Mouse (Mus musculus) gastrocnemius, adult 2 months (tissue): ENCODE measurements at regions not wholly inside any gene's neighbourhood (a gene's known extent, or its start where the extent isn't known, plus 50 kb on each side); places are given as distances from the start of the nearest gene placed in this dataset.

Experiments
- DNase-seq: peaks from one replicate; pipeline ENCODE4 v3.0.0; 2022
- H3K27ac ChIP-seq: fragments of 200-600 bp; 2 replicates; pipeline ENCODE4 v1.8.1; 2022; ENCODE audit warnings: mild to moderate bottlenecking
- H3K4me3 ChIP-seq: fragments of 200-600 bp; 2 replicates; pipeline ENCODE4 v1.8.1; 2022; ENCODE audit warnings: mild to moderate bottlenecking, moderate library complexity
- CTCF ChIP-seq: fragments of 200-600 bp; IDR thresholded peaks from 2 replicates; pipeline ENCODE4 v1.8.1; 2022; ENCODE audit warnings: antibody characterized with exemption, mild to moderate bottlenecking, moderate library complexity
- intact Hi-C: fragments of 180-260 bp; cut with DNase I; formaldehyde crosslinking; loops from one replicate; pipeline ENCODE4 v1.15.1; 2025

GRCm38 (mm10) chr9:32924333-32924886 lies 288.4 kb downstream of the Ets1 start:
- intact Hi-C loops: no loop called here
- no peak overlapping the region for H3K4me3 ChIP-seq
- DNase-seq: no peak
- no peak for TF ChIP-seq CTCF
- H3K27ac ChIP-seq: no peak overlapping the region; the same call in 1 of the 2 replicates

GRCm38 (mm10) chr9:32925036-32925435 lies 289.0 kb downstream of the Ets1 start:
- Histone ChIP-seq H3K4me3 (no peak overlapping the region), H3K27ac (peak overlapping the region; percentile 63; the same call in 1 of the 2 replicates)
- no peak for DNase-seq
- TF ChIP-seq CTCF: no peak
- intact Hi-C loops: no loop called here

- no peak for TF ChIP-seq CTCF
- DNase-seq: no peak
- no peak overlapping the region for H3K4me3 ChIP-seq
- intact Hi-C loops: no loop called here
- peak overlapping the region; percentile 63 for H3K27ac ChIP-seq
Observed at GRCm38 (mm10) chr9:32925720-32926595, 289.9 kb downstream of the Ets1 start.

- intact Hi-C loops: no loop called here
- no peak for TF ChIP-seq CTCF
- no peak for DNase-seq
- Histone ChIP-seq H3K27ac (no peak overlapping the region), H3K4me3 (no peak overlapping the region)
Observed at GRCm38 (mm10) chr9:32927656-32928055, 291.6 kb downstream of the Ets1 start.

GRCm38 (mm10) chr9:32928289-32929000 lies 292.4 kb downstream of the Ets1 start:
- DNase-seq: no peak
- TF ChIP-seq CTCF: no peak
- Histone ChIP-seq H3K27ac (no peak overlapping the region), H3K4me3 (no peak overlapping the region)
- intact Hi-C loops: no loop called here

- Histone ChIP-seq H3K4me3 (no peak overlapping the region), H3K27ac (no peak overlapping the region)
- no peak for DNase-seq
- TF ChIP-seq CTCF: no peak
- intact Hi-C loops: no loop called here
Observed at GRCm38 (mm10) chr9:32929331-32929730, 293.3 kb downstream of the Ets1 start.

GRCm38 (mm10) chr9:32929826-32930225 lies 293.8 kb downstream of the Ets1 start:
- no peak for TF ChIP-seq CTCF
- Histone ChIP-seq H3K4me3 (no peak overlapping the region), H3K27ac (no peak overlapping the region)
- intact Hi-C loops: loop anchor here (10.0 kb wide), 1 partner anchor 95 kb away; no protein-coding TSS in a partner anchor
- DNase-seq: no peak

- intact Hi-C loops: loop anchor here (10.0 kb wide), 1 partner anchor 97 kb away; no protein-coding TSS in a partner anchor
- no peak for TF ChIP-seq CTCF
- Histone ChIP-seq H3K4me3 (no peak overlapping the region), H3K27ac (peak overlapping the region; percentile 76)
- DNase-seq: no peak
Observed at GRCm38 (mm10) chr9:32931266-32932005, 295.4 kb downstream of the Ets1 start.

GRCm38 (mm10) chr9:32933237-32934071 lies 297.4 kb downstream of the Ets1 start:
- no peak overlapping the region for H3K4me3 ChIP-seq
- peak; percentile 41 for DNase-seq
- TF ChIP-seq CTCF: no peak
- peak overlapping the region; percentile 82 for H3K27ac ChIP-seq
- intact Hi-C loops: loop anchor here (10.0 kb wide), 1 partner anchor 99 kb away; no protein-coding TSS in a partner anchor

- no peak for DNase-seq
- intact Hi-C loops: loop anchor here (10.0 kb wide), 1 partner anchor 100 kb away; no protein-coding TSS in a partner anchor
- peak overlapping the region; percentile 82 for H3K27ac ChIP-seq
- no peak for TF ChIP-seq CTCF
- H3K4me3 ChIP-seq: no peak overlapping the region
Observed at GRCm38 (mm10) chr9:32934436-32934835, 298.4 kb downstream of the Ets1 start.

GRCm38 (mm10) chr9:32936462-32936861 lies 300.4 kb downstream of the Ets1 start:
- peak overlapping the region; percentile 1; the same call in 1 of the 2 replicates for H3K27ac ChIP-seq
- TF ChIP-seq CTCF: no peak
- DNase-seq: no peak
- intact Hi-C loops: loop anchor here (5.0 to 10.0 kb wide), 2 partner anchors 102 to 239 kb away; no protein-coding TSS in a partner anchor
- no peak overlapping the region for H3K4me3 ChIP-seq
